Mouse (Mus musculus) hindbrain, embryonic 16.5 days (tissue): Measurements from ENCODE around the gene Strn4. TPM values are rescaled to one million over a fixed set of nuclear protein-coding genes. Genes with fewer than 3 reads are reported as not detected.

ENCODE experiments used
- ATAC-seq: fragments of 200-750 bp; cut with Nextera tagmentation; 2 replicates; pipeline ENCODE4 v1.8.0; 2017; ENCODE audit warnings: moderate TSS enrichment, moderate library complexity
- H3K27ac ChIP-seq: fragments of 300-500 bp; sonication (generic); 2 replicates; pipeline ENCODE4 v1.5.1; 2014; ENCODE audit warnings: low read depth, mild to moderate bottlenecking, control low read depth, low read length, moderate library complexity
- H3K27me3 ChIP-seq: fragments of 300-500 bp; sonication (generic); replicated peaks from 2 replicates; pipeline ENCODE4 v1.6.1; 2014; ENCODE audit warnings: low read length; ENCODE audit not compliant: control insufficient read depth, insufficient read depth
- H3K36me3 ChIP-seq: fragments of 300-500 bp; sonication (generic); 2 replicates; pipeline ENCODE4 v1.6.1; 2014; ENCODE audit warnings: mild to moderate bottlenecking, low read length, moderate library complexity, mixed read lengths; ENCODE audit not compliant: control insufficient read depth, insufficient read depth
- H3K4me1 ChIP-seq: fragments of 300-500 bp; sonication (generic); 2 replicates; pipeline ENCODE4 v1.6.1; 2014; ENCODE audit warnings: low read depth, low read length; ENCODE audit not compliant: control insufficient read depth, insufficient read depth
- H3K4me2 ChIP-seq: fragments of 300-500 bp; sonication (generic); 2 replicates; pipeline ENCODE4 v1.6.1; 2014; ENCODE audit warnings: mild to moderate bottlenecking, low read length, control low read depth, moderate library complexity
- H3K4me3 ChIP-seq: fragments of 300-500 bp; sonication (generic); 2 replicates; pipeline ENCODE4 v1.5.1; 2014; ENCODE audit warnings: mild to moderate bottlenecking, low read length, control low read depth, moderate library complexity
- H3K9ac ChIP-seq: fragments of 300-500 bp; sonication (generic); 2 replicates; pipeline ENCODE4 v1.6.1; 2014; ENCODE audit warnings: low read depth, mild to moderate bottlenecking, control low read depth, low read length, moderate library complexity
- H3K9me3 ChIP-seq: fragments of 300-500 bp; sonication (generic); 2 replicates; pipeline ENCODE4 v1.6.1; 2014; ENCODE audit warnings: mild to moderate bottlenecking, low read length, moderate library complexity; ENCODE audit not compliant: control insufficient read depth
- WGBS: fragments of 180-500 bp; shearing (Covaris S2); extraction: QIAGEN DNeasy Blood & Tissue Kit; methylation state at CpG from one replicate; pipeline ENCODE4 v1.1.7; 2014; 5-methylcytosine and 5-hydroxymethylcytosine counted together
- polyA plus RNA-seq: library from polyadenylated mRNA; unstranded; fragments of >200 nt; fragmentation: Nextera tagmentation; extraction: Ambion mirVana; gene quantifications from 2 replicates; pipeline ENCODE4 v1.2.1, GENCODE M21; 2015

Gene Strn4
- polyA plus RNA-seq, 1 experiment from 2014 or later: 159 TPM

DNA sequence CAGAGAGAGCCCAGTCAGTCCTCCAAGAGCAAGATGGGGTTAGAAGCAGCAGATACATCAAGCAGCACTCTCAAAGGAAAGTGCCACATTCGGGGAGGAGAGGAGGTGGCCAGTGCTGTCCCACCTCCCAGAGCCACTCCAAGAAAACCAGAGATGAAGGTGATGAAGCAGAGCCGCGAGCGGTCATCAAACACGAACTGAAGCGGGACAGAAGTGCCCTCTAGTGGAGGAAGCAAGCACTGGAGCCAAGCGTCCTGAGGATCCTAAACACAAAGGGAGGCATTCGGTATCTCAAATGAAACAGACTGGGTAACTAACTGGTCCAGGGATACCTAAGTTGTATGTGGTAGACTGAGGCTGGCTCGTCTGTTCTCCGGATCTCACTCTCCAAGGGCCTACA lies 6.0 kb upstream of the Strn4 start:
- H3K9me3 ChIP-seq: no peaks in the 10 kb centered on the region
- H3K4me3 ChIP-seq: no peak overlapping the region
- no peaks in the 10 kb centered on the region for H3K27me3 ChIP-seq
- H3K36me3 ChIP-seq: peaks cover 7% of the 10 kb centered on the region
- H3K9ac ChIP-seq: no peak overlapping the region
- no peak overlapping the region for H3K27ac ChIP-seq
- 26% methylated on average over 10 of the region's 10 CpGs for WGBS
- H3K4me2 ChIP-seq: peak overlapping the region; percentile 81; the same call in 1 of the 2 replicates
- peaks cover 16% of the 10 kb centered on the region for H3K4me1 ChIP-seq
- ATAC-seq: peak; percentile 10; the same call in 1 of the 2 replicates

DNA sequence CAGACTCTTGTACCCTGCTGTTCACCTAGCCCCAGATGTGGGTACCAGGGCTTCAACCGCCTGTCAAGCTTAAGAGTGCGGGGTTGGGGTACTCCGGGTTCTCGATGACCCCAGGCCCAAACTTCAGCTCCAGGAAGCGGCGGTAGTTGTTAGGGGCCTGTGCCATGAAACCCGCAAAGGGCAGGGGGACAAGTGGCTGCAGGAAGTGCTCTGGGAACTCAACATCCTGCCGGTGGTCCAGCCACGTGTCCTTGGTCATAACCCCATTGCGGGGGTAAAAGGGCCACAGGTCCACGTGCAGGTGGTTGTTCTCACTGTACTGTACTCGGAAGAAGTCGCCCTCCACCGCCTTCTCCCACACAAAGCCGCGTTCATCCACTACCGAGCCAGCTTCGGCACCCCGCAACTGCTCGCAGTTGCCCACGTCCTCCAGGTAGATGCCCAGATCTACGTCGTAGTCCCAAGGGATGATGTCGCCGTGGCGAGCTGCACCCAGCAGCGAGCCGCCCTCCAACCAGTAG lies 5.2 kb upstream of the Strn4 start:
- no peaks in the 10 kb centered on the region for H3K27me3 ChIP-seq
- ATAC-seq: peak; percentile 15; the same call in 1 of the 2 replicates
- peak overlapping the region; percentile 86 for H3K9ac ChIP-seq
- peak overlapping the region; percentile 95 for H3K27ac ChIP-seq
- peak overlapping the region; percentile 58 for H3K4me3 ChIP-seq
- no peaks in the 10 kb centered on the region for H3K9me3 ChIP-seq
- H3K4me2 ChIP-seq: peak overlapping the region; percentile 81
- peaks cover 7% of the 10 kb centered on the region for H3K36me3 ChIP-seq
- peaks cover 23% of the 10 kb centered on the region for H3K4me1 ChIP-seq
- WGBS: 41% methylated on average over 28 of the region's 28 CpGs

DNA sequence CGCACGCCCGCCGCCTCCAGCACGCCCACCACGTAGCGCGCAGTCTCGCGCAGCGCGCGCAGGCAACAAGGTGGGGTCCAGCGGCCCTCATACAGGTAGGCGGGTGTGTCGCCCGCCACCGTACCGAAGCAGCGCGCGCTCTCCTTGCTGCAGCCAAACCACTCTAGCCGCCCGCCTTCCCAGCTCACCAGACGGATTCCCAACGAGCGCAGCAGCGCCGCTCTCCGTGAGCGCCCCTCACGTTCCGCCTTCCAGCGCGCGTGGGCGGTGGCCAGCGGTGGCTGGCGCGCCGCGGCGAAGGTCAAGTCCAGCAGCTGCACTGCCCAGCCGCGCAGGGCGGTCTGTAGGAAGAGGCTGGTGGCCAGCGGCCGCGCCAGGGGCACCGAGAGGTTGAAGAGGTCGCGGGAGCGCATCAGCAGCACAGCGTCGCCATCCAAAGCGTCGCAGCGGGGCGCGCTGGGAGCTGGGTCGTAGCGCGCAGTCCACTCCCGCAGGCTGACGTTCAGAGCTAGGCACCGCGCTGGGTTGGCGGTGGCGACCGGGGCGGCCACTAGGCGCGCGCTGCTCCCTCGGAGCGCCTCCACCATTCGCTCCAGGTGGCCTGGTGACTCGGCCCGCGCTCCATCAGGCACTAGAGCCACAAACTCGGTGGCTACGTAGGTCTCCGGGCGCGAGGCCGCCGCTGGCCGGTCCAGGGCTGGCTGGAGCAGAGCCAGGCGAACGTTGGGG lies 4.6 kb upstream of the Strn4 start:
- Histone ChIP-seq H3K36me3 (peaks cover 7% of the 10 kb centered on the region), H3K4me1 (peaks cover 27% of the 10 kb centered on the region), H3K27ac (peak overlapping the region; percentile 95), H3K27me3 (no peaks in the 10 kb centered on the region), H3K9ac (peak overlapping the region; percentile 86), H3K9me3 (no peaks in the 10 kb centered on the region), H3K4me3 (peak overlapping the region; percentile 58), H3K4me2 (peak overlapping the region; percentile 81)
- peak; percentile 53 for ATAC-seq
- whole genome bisulfite sequencing: 4% methylated on average over 81 of the region's 90 CpGs

DNA sequence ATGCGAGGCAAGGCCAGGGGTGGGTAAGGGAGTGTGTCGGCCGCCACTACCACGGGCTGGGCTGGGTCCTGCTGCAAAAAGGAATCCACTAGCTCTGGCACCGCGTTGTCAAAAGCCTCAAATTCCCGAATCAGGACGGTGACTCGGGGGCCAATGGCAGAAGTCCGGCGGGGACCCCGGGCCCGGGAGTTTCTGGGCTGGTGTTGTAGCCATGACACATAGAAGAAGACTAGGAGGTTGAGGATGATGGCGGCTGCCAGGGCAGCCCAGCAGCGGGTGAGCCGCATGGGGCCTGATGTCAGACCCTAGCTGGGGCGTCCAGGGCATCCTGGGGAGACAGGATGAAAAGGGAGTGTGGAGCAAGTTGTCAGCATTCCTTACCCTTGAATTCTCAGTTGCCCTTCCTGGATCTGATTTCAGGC lies 4.0 kb upstream of the Strn4 start:
- Histone ChIP-seq H3K27me3 (no peaks in the 10 kb centered on the region), H3K4me1 (peaks cover 27% of the 10 kb centered on the region)
- ATAC-seq: no peak

DNA sequence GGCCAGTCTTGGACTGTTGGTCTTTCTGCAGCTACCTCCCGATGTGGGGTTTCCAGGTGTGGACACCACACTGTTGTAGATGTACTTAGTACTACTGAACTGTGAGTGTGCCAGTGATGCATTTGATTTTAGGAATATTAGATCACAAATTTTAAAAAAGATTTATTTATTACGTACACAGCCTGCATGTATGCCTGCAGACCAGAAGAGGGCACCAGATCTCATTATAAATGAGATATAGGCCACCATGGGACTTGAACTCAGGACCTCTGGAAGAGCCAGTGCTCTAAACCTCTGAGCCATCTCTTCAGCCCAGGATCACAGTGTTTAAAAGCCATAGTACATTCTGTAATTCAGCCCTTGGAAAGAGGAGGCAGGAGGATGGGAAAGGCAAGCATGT lies 3.2 kb upstream of the Strn4 start:
- H3K9me3 ChIP-seq: no peaks in the 10 kb centered on the region
- ATAC-seq: no peak
- H3K36me3 ChIP-seq: peaks cover 5% of the 10 kb centered on the region; the same call in 1 of the 2 replicates
- H3K9ac ChIP-seq: no peak overlapping the region
- WGBS: 66% methylated on average over 2 of the region's 2 CpGs
- H3K4me1 ChIP-seq: peaks cover 30% of the 10 kb centered on the region
- no peak overlapping the region for H3K4me3 ChIP-seq
- no peaks in the 10 kb centered on the region for H3K27me3 ChIP-seq
- no peak overlapping the region for H3K27ac ChIP-seq
- H3K4me2 ChIP-seq: no peak overlapping the region

More for the DNA sequence above, 4.0 kb upstream of the Strn4 start:
- H3K4me2 ChIP-seq: peak overlapping the region; percentile 81
- H3K27ac ChIP-seq: peak overlapping the region; percentile 95
- H3K9ac ChIP-seq: peak overlapping the region; percentile 86
- 13% methylated on average over 17 of the region's 17 CpGs for WGBS
- H3K4me3 ChIP-seq: peak overlapping the region; percentile 58
- H3K36me3 ChIP-seq: peaks cover 7% of the 10 kb centered on the region
- no peaks in the 10 kb centered on the region for H3K9me3 ChIP-seq

DNA sequence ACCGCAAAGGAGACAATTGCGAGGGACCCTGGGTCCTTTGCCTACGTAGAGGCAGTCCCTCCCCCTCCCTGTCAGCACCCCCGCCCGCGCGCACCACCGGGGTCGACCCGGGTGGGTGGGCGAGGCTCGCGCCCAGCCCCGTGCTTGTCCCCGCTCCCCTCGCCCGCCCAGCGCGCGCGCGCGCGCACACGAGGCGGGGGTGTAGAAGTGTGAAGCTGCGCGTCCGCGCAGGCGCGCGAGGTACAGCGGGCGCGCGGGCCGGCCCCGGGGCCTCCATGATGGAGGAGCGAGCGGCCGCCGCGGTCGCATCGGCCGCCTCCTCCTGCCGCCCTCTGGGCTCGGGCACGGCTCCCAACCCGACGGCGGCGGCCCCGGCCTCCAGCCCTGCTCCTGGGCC lies 387 bp downstream of the Strn4 start:
- H3K4me1 ChIP-seq: peaks cover 61% of the 10 kb centered on the region
- ATAC-seq: peak; percentile 66
- under 1% methylated on average over 46 of the region's 55 CpGs for WGBS
- H3K9ac ChIP-seq: peak overlapping the region; percentile 99
- H3K36me3 ChIP-seq: no peaks in the 10 kb centered on the region
- no peaks in the 10 kb centered on the region for H3K9me3 ChIP-seq
- H3K27me3 ChIP-seq: no peaks in the 10 kb centered on the region
- H3K4me2 ChIP-seq: peak overlapping the region; percentile 83
- peak overlapping the region; percentile 82 for H3K4me3 ChIP-seq
- H3K27ac ChIP-seq: peak overlapping the region; percentile 99

DNA sequence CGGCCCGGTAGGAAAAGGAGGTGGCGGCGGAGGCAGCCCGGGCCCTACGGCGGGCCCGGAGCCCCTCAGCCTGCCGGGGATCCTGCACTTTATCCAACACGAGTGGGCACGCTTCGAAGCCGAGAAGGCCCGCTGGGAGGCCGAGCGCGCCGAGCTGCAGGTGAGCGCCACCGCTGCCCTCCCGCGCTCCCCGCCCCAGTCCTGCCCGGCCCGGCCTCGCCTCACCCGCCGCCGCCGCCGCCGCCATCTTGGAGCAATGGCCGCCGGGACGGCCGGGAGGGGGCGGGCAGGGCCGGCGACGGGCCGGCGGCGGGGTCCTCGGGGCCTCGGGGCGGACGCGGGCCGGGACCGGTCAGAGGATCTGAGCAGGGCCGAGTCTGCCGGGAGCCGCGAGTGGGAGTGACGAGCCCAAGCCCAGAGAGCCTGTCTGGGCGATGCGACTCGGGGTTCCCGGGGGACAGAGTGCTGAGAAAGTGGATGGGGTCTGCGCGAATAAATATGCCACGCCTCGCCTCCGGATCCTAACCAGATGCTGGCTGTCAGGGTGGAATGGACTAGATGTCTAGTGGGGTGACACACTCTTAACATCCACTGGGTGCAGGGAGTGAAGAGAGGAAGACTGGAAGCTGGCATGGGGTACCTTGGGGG lies 910 bp downstream of the Strn4 start, which contains the start of gene Fkrp:
Fkrp (minus strand) TSS at position 258 of the 648 bp plus-strand sequence.
- Histone ChIP-seq H3K27me3 (no peaks in the 10 kb centered on the region), H3K36me3 (no peaks in the 10 kb centered on the region), H3K4me2 (peak within 1 kb of the TSS; percentile 83), H3K27ac (peak within 1 kb of the TSS; percentile 99), H3K4me3 (peak within 1 kb of the TSS; percentile 82), H3K9me3 (no peaks in the 10 kb centered on the region), H3K4me1 (peaks cover 61% of the 10 kb centered on the region), H3K9ac (peak within 1 kb of the TSS; percentile 99)
- WGBS: 1% methylated on average over 29 of the region's 64 CpGs
- peak; percentile 34 for ATAC-seq

DNA sequence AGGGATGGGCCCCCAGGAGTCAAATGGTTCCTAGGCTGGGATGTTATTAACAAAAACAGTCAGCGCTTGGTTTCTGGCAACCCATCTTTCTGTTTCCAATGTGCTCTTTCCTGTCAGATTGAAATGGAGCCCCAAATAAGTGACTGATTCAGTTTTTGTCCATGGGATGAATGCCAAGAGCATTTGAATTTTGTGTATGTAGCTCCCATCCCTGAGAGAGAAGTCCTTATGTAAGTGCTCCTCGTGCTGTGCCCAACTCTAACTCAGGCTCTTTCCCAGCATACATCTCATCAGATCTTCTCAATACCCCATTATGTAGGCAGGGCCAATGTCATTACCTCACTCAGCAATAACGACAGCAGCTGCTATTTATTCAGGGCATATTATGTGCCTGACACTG lies 2.0 kb downstream of the Strn4 start:
- 27% methylated on average over 3 of the region's 3 CpGs for WGBS
- H3K36me3 ChIP-seq: no peaks in the 10 kb centered on the region
- H3K27ac ChIP-seq: peak overlapping the region; percentile 99; the same call in 1 of the 2 replicates
- peak overlapping the region; percentile 83 for H3K4me2 ChIP-seq
- no peaks in the 10 kb centered on the region for H3K9me3 ChIP-seq
- peaks cover 64% of the 10 kb centered on the region for H3K4me1 ChIP-seq
- peak overlapping the region; percentile 82 for H3K4me3 ChIP-seq
- no peak for ATAC-seq
- H3K27me3 ChIP-seq: no peaks in the 10 kb centered on the region
- peak overlapping the region; percentile 99 for H3K9ac ChIP-seq

DNA sequence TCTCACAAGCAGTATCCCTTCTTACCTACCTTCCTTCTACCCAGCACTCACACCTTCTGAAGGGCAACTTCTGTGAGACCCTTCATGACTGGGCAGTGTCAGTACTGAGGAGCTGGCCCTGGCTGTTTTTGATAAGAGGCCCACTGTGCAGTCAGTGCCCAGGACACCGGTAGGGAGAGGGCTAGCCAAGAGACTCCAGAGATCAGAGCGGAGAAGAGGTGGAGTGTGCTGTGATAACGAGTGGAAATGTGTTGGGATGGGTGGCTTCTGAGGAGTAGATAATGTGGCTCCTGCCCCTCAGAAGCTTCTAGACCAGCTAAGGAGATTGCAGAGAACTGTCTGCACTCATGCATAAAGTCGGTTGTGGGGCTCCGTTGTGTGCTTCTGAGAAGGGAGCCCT lies 4.1 kb downstream of the Strn4 start:
- peak overlapping the region; percentile 14; the same call in 1 of the 2 replicates for H3K4me2 ChIP-seq
- H3K27ac ChIP-seq: no peak overlapping the region
- no peak overlapping the region for H3K4me3 ChIP-seq
- WGBS: 73% methylated on average over 5 of the region's 5 CpGs
- H3K9ac ChIP-seq: peak overlapping the region; percentile 18; the same call in 1 of the 2 replicates
- H3K36me3 ChIP-seq: peaks cover 3% of the 10 kb centered on the region; the same call in 1 of the 2 replicates
- H3K27me3 ChIP-seq: no peaks in the 10 kb centered on the region
- no peak for ATAC-seq
- H3K9me3 ChIP-seq: no peaks in the 10 kb centered on the region
- peaks cover 64% of the 10 kb centered on the region for H3K4me1 ChIP-seq
